Mouse (Mus musculus) heart, adult 2 months (tissue): Measurements from ENCODE around the gene Olfr569. TPM values are rescaled to one million over a fixed set of nuclear protein-coding genes. Genes with fewer than 3 reads are reported as not detected.

ENCODE experiments used
- DNase-seq, 2 experiments: peaks; one replicate each; pipeline ENCODE4 v3.0.0; 2021
- H3K27ac ChIP-seq: fragments of 200-600 bp; 2 replicates; pipeline ENCODE4 v1.8.1; 2022
- H3K27me3 ChIP-seq: fragments of 200-500 bp; 2 replicates; pipeline ENCODE4 v1.6.1; 2012; ENCODE audit warnings: mild to moderate bottlenecking, low read length, inconsistent platforms, mixed read lengths; ENCODE audit not compliant: control insufficient read depth, insufficient read depth
- H3K36me3 ChIP-seq: fragments of 200-500 bp; 2 replicates; pipeline ENCODE4 v1.6.1; 2012; ENCODE audit warnings: low read length, inconsistent platforms; ENCODE audit not compliant: control insufficient read depth, insufficient read depth
- H3K4me1 ChIP-seq: fragments of 200-500 bp; 2 replicates; pipeline ENCODE4 v1.6.1; 2011; ENCODE audit warnings: low read length; ENCODE audit not compliant: control insufficient read depth, insufficient read depth
- H3K4me3 ChIP-seq: fragments of 200-600 bp; 2 replicates; pipeline ENCODE4 v1.8.1; 2022
- H3K79me2 ChIP-seq: fragments of 200-500 bp; replicated peaks from 2 replicates; pipeline ENCODE4 v1.6.1; 2012; ENCODE audit warnings: mild to moderate bottlenecking, inconsistent platforms, low read length, moderate library complexity, mixed read lengths; ENCODE audit not compliant: control insufficient read depth, insufficient read depth
- H3K9ac ChIP-seq: fragments of 200-500 bp; 2 replicates; pipeline ENCODE4 v1.6.1; 2012; ENCODE audit warnings: low read depth, mild to moderate bottlenecking, control low read depth, inconsistent platforms, low read length, mixed read lengths
- CTCF ChIP-seq: fragments of 200-600 bp; IDR thresholded peaks from 2 replicates; pipeline ENCODE4 v1.8.1; 2022; ENCODE audit warnings: antibody characterized with exemption, mild to moderate bottlenecking, moderate library complexity
- EP300 ChIP-seq: fragments of 200-500 bp; IDR thresholded peaks from 2 replicates; pipeline ENCODE4 v1.6.1; 2011; ENCODE audit warnings: low read depth, low read length, control low read depth; ENCODE audit not compliant: insufficient read depth
- POLR2A ChIP-seq: fragments of 200-500 bp; IDR thresholded peaks from 2 replicates; pipeline ENCODE4 v1.6.1; 2011; ENCODE audit warnings: mild to moderate bottlenecking, low read depth, low read length, control low read depth; ENCODE audit not compliant: insufficient read depth
- WGBS: fragments of 180-500 bp; shearing (Covaris S2); methylation state at CpG from one replicate; pipeline ENCODE4 v1.1.7; 2018; 5-methylcytosine and 5-hydroxymethylcytosine counted together
- intact Hi-C: fragments of 180-260 bp; cut with DNase I; formaldehyde crosslinking; loops from one replicate; pipeline ENCODE4 v1.15.1; 2025
- long read RNA-seq: library from polyadenylated mRNA; stranded (forward); transcript quantifications from one replicate; pipeline ENCODE4 v2.0.0, GENCODE M21; 2021
- polyA plus RNA-seq: library from polyadenylated mRNA; depleted of rRNA; stranded (reverse); fragments of >200 nt; gene quantifications from 2 replicates; pipeline ENCODE4 v1.2.3, GENCODE M21; 2012; rRNA removed
- total RNA-seq, 2 experiments: library from RNA; stranded (reverse); gene quantifications; 2 replicates each; pipeline ENCODE4 v1.2.3; 2021

The Olfr569 gene
- total RNA-seq (not detected), polyA plus RNA-seq (not detected in 2 replicates)
- long read RNA-seq, result 0 reads

DNA sequence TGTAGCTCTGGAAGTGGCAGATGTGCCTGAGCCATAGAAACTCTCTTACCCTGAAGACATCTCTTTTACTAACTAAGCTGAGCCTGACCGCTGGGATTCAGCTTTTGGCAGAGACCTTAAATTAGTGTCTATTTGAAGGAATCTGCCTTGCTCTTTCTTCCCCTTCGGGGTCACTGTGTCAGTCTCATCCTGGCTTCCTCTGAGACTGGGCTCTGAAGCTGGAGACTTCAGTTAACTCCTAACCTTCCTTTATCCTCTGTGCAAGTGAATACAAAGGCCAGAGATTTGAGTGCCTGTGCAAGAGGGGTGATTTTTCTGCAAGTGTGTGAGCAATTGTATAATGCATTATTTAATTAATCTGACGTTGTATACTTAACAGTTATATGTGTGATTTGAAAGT is at the start of gene Olfr569:
Olfr569 (minus strand) TSS at position 101 of the 400 bp plus-strand sequence.
- H3K79me2 ChIP-seq, result no peaks in the 10 kb centered on the region
- intact Hi-C loops, result no loop called here
- H3K27me3 ChIP-seq, result no peaks in the 10 kb centered on the region
- H3K27ac ChIP-seq, result no peak within 1 kb of the TSS
- TF ChIP-seq EP300 (no peak), POLR2A (no peak), CTCF (no peak)
- 58% methylated on average over 3 of the region's 3 CpGs for WGBS
- DNase-seq, result no peak
- H3K9ac ChIP-seq, result no peak within 1 kb of the TSS
- H3K4me1 ChIP-seq, result no peaks in the 10 kb centered on the region
- H3K36me3 ChIP-seq, result no peaks in the 10 kb centered on the region
- no peak within 1 kb of the TSS for H3K4me3 ChIP-seq

DNA sequence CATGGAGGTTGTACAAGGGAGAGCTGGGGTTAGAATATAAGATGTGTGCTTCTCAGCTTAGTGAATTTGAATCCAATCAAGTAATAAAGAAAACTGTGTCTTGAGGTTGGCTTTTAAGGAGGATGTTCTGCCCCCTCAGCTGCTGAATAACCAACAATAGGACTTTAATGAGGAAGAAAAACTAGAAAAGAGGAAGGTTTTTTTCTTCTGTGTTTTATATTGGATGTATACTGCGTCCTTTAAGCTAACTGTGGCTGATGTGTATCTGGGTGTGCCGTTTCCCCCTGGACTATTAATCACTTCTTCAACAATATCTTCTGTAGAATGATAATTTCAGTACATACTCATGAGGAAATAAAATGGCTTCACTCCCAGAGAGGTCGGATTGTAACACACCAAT is 36.4 kb upstream of the Olfr569 start:
- Histone ChIP-seq H3K36me3 (no peaks in the 10 kb centered on the region), H3K4me3 (no peak overlapping the region), H3K27ac (no peak overlapping the region), H3K79me2 (no peaks in the 10 kb centered on the region), H3K9ac (no peak overlapping the region), H3K27me3 (no peaks in the 10 kb centered on the region), H3K4me1 (no peaks in the 10 kb centered on the region)
- WGBS, result 62% methylated on average over 3 of the region's 3 CpGs
- no peak for TF ChIP-seq POLR2A
- no peak for DNase-seq
- intact Hi-C loops, result no loop called here

DNA sequence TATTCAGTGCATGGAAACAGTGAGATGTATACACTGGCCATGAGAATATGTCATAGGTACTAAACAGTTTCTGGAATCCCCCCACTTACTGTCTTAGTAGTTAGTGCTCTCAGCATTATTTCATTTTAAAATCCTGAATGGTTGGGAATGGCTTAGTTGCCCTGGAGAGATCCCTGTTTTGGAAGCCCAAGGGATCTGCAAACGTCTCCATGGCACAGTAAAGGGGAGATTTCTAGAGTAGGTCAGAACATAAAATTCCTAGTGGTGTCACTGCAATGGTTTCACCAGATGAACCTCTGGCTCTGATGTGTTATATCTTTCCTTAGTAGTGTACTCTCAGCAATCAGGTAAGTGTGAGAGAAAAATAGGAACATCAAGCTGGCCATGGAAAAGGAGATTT is 33.4 kb upstream of the Olfr569 start, which contains the start of gene Olfr572:
Olfr572 (plus strand) TSS at position 301 of the 400 bp plus-strand sequence.
- no peak within 1 kb of the TSS for H3K9ac ChIP-seq
- H3K4me1 ChIP-seq, result no peaks in the 10 kb centered on the region
- intact Hi-C loops, result no loop called here
- H3K36me3 ChIP-seq, result no peaks in the 10 kb centered on the region
- H3K27ac ChIP-seq, result no peak within 1 kb of the TSS
- H3K79me2 ChIP-seq, result no peaks in the 10 kb centered on the region
- WGBS, result 40% methylated on average over 1 of the region's 1 CpGs
- H3K27me3 ChIP-seq, result no peaks in the 10 kb centered on the region
- TF ChIP-seq CTCF, result no peak
- no peak for TF ChIP-seq EP300
- TF ChIP-seq POLR2A, result no peak
- H3K4me3 ChIP-seq, result no peak within 1 kb of the TSS
- DNase-seq, result no peak

DNA sequence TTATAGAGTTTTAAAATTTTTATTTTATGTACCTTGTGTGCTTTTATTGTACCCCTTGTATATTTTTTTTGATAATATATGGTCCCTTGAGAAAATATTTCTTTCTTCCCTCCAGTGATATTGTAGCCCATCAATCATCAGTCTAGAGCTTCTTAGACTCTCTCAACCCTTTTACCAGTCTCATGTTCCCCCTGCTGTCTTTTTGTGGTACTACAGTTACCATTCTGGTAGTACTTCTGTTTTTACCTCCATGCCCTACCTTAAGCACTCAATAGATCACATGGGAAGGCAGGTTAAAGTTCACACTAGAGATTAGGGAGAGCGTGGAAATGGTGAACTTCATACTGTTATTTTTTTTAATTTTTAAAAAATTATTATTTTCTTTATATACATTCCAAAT is 28.9 kb upstream of the Olfr569 start:
- H3K9ac ChIP-seq, result no peak overlapping the region
- no peaks in the 10 kb centered on the region for H3K79me2 ChIP-seq
- intact Hi-C loops, result loop anchor here (1.0 to 2.0 kb wide), 2 partner anchors 257 to 406 kb away; no protein-coding TSS in a partner anchor
- no peaks in the 10 kb centered on the region for H3K36me3 ChIP-seq
- DNase-seq, result no peak
- no peak for TF ChIP-seq POLR2A
- peak; percentile 71 for TF ChIP-seq CTCF
- no peak for TF ChIP-seq EP300
- no peaks in the 10 kb centered on the region for H3K27me3 ChIP-seq
- H3K4me1 ChIP-seq, result no peaks in the 10 kb centered on the region
- no peak overlapping the region for H3K27ac ChIP-seq
- H3K4me3 ChIP-seq, result no peak overlapping the region
- 3% methylated on average over 1 of the region's 1 CpGs for WGBS

DNA sequence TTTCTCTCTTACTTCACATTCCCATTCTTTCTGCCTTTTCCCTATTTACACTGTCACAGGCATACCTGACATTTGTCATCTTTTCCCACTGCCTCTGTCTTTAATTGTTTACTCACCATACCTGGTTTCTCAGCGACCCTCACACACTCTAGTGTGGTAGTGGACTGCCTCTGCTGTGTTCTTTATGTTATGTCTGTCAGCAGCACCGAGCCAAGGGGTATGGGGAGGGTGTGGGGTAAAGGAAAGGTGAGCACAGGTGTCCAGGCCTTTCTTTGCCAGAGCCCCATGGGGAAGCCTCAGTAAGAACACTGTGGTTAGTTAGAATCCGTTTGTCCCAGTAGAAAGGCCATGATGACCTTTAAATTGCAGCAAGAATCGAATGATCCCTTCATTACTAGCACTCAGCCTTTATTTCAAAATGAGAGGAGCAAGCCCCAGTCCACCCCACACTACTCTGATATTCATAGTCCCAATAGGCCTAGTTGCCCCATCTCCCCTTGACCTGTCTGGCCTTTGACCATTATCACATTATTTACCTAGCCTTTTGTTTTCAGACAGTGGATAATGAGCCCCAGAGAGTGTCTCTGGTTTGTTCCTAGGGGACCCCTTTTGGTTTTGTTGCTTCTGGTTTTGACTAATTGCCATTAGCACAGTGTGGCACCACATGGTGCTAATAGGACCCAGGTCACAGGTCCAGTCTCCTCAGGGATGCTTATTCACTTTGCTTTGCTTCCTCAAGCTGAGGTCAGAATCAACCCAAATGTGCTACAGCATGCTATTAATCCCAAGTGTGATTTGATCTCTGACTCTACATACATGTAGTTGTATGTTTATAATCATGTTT is 26.6 kb upstream of the Olfr569 start, which contains the start of gene Olfr571:
Olfr571 (minus strand) TSS at position 505 of the 844 bp plus-strand sequence.
- H3K36me3 ChIP-seq, result no peaks in the 10 kb centered on the region
- intact Hi-C loops, result no loop called here
- H3K9ac ChIP-seq, result no peak within 1 kb of the TSS
- no peak for DNase-seq
- no peak within 1 kb of the TSS for H3K4me3 ChIP-seq
- no peaks in the 10 kb centered on the region for H3K79me2 ChIP-seq
- no peaks in the 10 kb centered on the region for H3K4me1 ChIP-seq
- WGBS, result 70% methylated on average over 4 of the region's 4 CpGs
- no peaks in the 10 kb centered on the region for H3K27me3 ChIP-seq
- H3K27ac ChIP-seq, result no peak within 1 kb of the TSS
- TF ChIP-seq EP300, result no peak
- TF ChIP-seq POLR2A, result no peak
- no peak for TF ChIP-seq CTCF

DNA sequence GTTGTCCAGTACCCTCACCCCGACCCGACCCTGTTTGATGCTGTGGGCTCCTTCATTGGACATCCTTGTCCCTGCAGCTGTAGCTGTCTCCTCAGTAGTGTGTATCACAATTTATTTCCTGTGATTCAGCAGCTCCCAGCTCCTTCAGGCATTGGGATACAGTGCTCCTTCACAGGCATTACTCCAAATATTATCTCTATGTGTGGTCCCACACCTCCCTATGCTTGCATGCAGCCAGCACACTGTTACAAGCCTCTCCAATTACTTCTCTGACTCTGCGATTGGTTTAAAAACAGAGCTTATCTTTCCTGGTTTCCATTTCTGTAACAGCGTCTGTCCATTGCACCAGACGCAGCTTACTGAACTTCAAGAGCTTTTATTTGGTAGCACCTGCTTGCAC is 25.7 kb upstream of the Olfr569 start:
- Histone ChIP-seq H3K9ac (no peak overlapping the region), H3K36me3 (no peaks in the 10 kb centered on the region), H3K79me2 (no peaks in the 10 kb centered on the region), H3K27me3 (no peaks in the 10 kb centered on the region), H3K4me1 (no peaks in the 10 kb centered on the region), H3K4me3 (no peak overlapping the region), H3K27ac (no peak overlapping the region)
- TF ChIP-seq POLR2A (no peak), EP300 (no peak), CTCF (no peak)
- WGBS, result 20% methylated on average over 5 of the region's 5 CpGs
- DNase-seq, result no peak
- intact Hi-C loops, result no loop called here
